Mouse (Mus musculus) thymus, adult 2 months (tissue): ENCODE results near the gene Mapre3. TPM values are rescaled to one million over a fixed set of nuclear protein-coding genes. Genes with fewer than 3 reads are reported as not detected.
A peak's percentile ranks its signal among the peaks of the same experiment; 100 is the strongest.

Experiments used
- DNase-seq: peaks from one replicate; pipeline ENCODE4 v3.0.0; 2021
- H3K27ac ChIP-seq: fragments of 200-500 bp; 2 replicates; pipeline ENCODE4 v1.5.1; 2012; ENCODE audit warnings: low read length, control low read depth; ENCODE audit not compliant: control insufficient read depth, insufficient read depth
- H3K27me3 ChIP-seq: fragments of 200-500 bp; 2 replicates; pipeline ENCODE4 v1.6.1; 2012; ENCODE audit warnings: mild to moderate bottlenecking, low read length, moderate library complexity, mixed read lengths; ENCODE audit not compliant: control insufficient read depth, insufficient read depth
- H3K36me3 ChIP-seq: fragments of 200-500 bp; 2 replicates; pipeline ENCODE4 v1.6.1; 2012; ENCODE audit warnings: mild to moderate bottlenecking, low read length, moderate library complexity; ENCODE audit not compliant: control insufficient read depth, insufficient read depth
- H3K4me1 ChIP-seq: fragments of 200-500 bp; replicated peaks from 2 replicates; pipeline ENCODE4 v1.6.1; 2012; ENCODE audit warnings: low read length; ENCODE audit not compliant: control insufficient read depth, insufficient read depth
- H3K4me3 ChIP-seq: fragments of 200-500 bp; 2 replicates; pipeline ENCODE4 v1.5.1; 2012; ENCODE audit warnings: mild to moderate bottlenecking, low read length, control low read depth, moderate library complexity; ENCODE audit not compliant: control insufficient read depth, insufficient read depth
- CTCF ChIP-seq: fragments of 200-500 bp; IDR thresholded peaks from 2 replicates; pipeline ENCODE4 v1.5.1; 2012; ENCODE audit warnings: mild to moderate bottlenecking, control low read depth, low read length, moderate library complexity, borderline replicate concordance; ENCODE audit not compliant: control insufficient read depth, poor library complexity, insufficient read depth; ENCODE audit errors: extremely low read depth
- POLR2A ChIP-seq: fragments of 200-500 bp; IDR thresholded peaks from 2 replicates; pipeline ENCODE4 v1.6.1; 2012; ENCODE audit warnings: mild to moderate bottlenecking, low read length, control low read depth, moderate library complexity; ENCODE audit not compliant: control insufficient read depth, poor library complexity, insufficient read depth; ENCODE audit errors: extremely low read depth
- WGBS: fragments of 180-500 bp; shearing (Covaris S2); methylation state at CpG from one replicate; pipeline ENCODE4 v1.1.7; 2018; 5-methylcytosine and 5-hydroxymethylcytosine counted together
- polyA plus RNA-seq: library from polyadenylated mRNA; depleted of rRNA; stranded (reverse); fragments of >200 nt; gene quantifications from 2 replicates; pipeline ENCODE4 v1.2.3, GENCODE M21; 2012

The Mapre3 gene
- polyA plus RNA-seq, 1 experiment = 16.6 TPM

DNA sequence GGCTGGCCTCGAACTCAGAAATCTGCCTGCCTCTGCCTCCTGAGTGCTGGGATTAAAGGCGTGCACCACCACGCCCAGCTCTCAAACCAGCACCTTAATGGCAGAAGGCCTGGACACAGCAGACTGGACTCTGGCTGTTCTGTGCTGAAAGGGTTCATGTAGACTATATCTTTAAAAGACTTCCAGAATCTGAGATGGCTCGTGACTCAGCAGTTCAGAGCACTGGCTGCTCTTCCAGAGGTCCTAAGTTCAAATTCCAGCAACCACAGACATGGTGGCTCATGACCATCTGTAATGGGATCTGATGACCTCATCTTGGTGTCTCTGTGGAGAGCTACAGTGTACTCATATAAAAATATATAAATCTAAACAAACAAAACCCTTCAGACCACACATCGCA lies 87.4 kb downstream of the Mapre3 start:
- WGBS = 96% methylated on average over 5 of the region's 5 CpGs
- no peak overlapping the region for H3K27ac ChIP-seq
- H3K4me3 ChIP-seq = no peak overlapping the region
- H3K27me3 ChIP-seq = no peaks in the 10 kb centered on the region
- peaks cover 7% of the 10 kb centered on the region for H3K4me1 ChIP-seq
- DNase-seq = no peak
- H3K36me3 ChIP-seq = peaks cover 36% of the 10 kb centered on the region
- no peak for TF ChIP-seq CTCF

GRCm38 (mm10) chr5:30907413-30908059 lies 93.1 kb downstream of the Mapre3 start, which contains the start of gene Ost4:
TSS of gene Ost4 (minus strand) at chr5:30907788.
- TF ChIP-seq POLR2A = peak; percentile 86
- peak; percentile 57; the same call in 1 of the 2 replicates for TF ChIP-seq CTCF
- Histone ChIP-seq H3K4me1 (peaks cover 22% of the 10 kb centered on the region), H3K36me3 (peaks cover 15% of the 10 kb centered on the region), H3K4me3 (peak within 1 kb of the TSS; percentile 68), H3K27ac (peak within 1 kb of the TSS; percentile 68), H3K27me3 (no peaks in the 10 kb centered on the region)
- DNase-seq = peak; percentile 98
- under 1% methylated on average over 58 of the region's 58 CpGs for WGBS

- Histone ChIP-seq H3K4me1 (peaks cover 32% of the 10 kb centered on the region), H3K27me3 (no peaks in the 10 kb centered on the region), H3K36me3 (peaks cover 10% of the 10 kb centered on the region), H3K4me3 (peak overlapping the region; percentile 51), H3K27ac (peak overlapping the region; percentile 68)
- 63% methylated on average over 13 of the region's 13 CpGs for WGBS
- DNase-seq = no peak
- no peak for TF ChIP-seq POLR2A
- TF ChIP-seq CTCF = no peak
Observed at GRCm38 (mm10) chr5:30908426-30909299, 94.2 kb downstream of the Mapre3 start.

DNA sequence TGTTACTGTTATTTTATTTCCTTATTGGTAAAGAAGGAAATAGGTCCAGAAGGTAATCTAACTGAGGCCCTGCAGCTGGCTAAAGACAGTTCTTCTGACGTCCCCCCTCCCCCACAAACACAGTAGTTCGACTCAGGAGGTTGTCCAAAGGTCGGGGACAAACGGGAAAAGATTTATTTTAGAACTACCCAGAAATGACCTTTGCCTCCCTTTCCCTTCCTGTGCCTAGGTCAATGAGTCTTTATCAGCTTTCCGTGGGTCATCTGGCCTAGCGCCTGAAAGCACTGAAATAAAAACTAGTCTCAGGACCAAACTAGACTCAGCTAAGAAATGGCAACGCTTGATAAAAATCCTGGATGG lies 94.8 kb downstream of the Mapre3 start:
- no peak for DNase-seq
- H3K36me3 ChIP-seq = peaks cover 8% of the 10 kb centered on the region
- H3K4me1 ChIP-seq = peaks cover 38% of the 10 kb centered on the region
- no peaks in the 10 kb centered on the region for H3K27me3 ChIP-seq
- H3K4me3 ChIP-seq = no peak overlapping the region
- no peak for TF ChIP-seq POLR2A
- TF ChIP-seq CTCF = no peak
- WGBS = 76% methylated on average over 7 of the region's 7 CpGs
- H3K27ac ChIP-seq = no peak overlapping the region

- WGBS = 96% methylated on average over 7 of the region's 7 CpGs
- H3K27me3 ChIP-seq = no peaks in the 10 kb centered on the region
- peaks cover 44% of the 10 kb centered on the region for H3K4me1 ChIP-seq
- no peak overlapping the region for H3K4me3 ChIP-seq
- TF ChIP-seq CTCF (no peak), POLR2A (no peak)
- no peak overlapping the region for H3K27ac ChIP-seq
- peaks cover 2% of the 10 kb centered on the region for H3K36me3 ChIP-seq
- DNase-seq = no peak
Observed at GRCm38 (mm10) chr5:30909863-30910262, 95.4 kb downstream of the Mapre3 start.

DNA sequence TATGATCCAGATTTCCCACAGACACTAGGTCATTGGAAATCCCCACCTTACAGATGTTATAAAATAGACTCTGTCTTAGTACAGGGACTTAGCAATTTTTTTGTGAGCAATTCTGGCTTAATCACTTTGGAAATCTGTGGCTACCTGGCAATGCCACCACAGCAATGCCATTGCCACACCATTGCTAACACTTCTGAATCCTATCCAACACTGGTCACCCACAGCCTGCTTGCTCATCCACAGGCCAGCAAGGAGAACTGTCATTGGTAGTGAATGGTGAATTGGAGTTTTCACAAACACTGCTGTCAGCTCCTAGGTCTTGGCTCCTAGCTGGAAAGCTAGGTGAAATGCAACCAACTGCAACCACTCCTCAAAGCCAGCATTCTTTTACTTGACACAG lies 96.0 kb downstream of the Mapre3 start:
- TF ChIP-seq CTCF (no peak), POLR2A (no peak)
- DNase-seq = no peak
- Histone ChIP-seq H3K27me3 (no peaks in the 10 kb centered on the region), H3K27ac (no peak overlapping the region), H3K4me3 (no peak overlapping the region), H3K36me3 (no peaks in the 10 kb centered on the region), H3K4me1 (peaks cover 50% of the 10 kb centered on the region)

DNA sequence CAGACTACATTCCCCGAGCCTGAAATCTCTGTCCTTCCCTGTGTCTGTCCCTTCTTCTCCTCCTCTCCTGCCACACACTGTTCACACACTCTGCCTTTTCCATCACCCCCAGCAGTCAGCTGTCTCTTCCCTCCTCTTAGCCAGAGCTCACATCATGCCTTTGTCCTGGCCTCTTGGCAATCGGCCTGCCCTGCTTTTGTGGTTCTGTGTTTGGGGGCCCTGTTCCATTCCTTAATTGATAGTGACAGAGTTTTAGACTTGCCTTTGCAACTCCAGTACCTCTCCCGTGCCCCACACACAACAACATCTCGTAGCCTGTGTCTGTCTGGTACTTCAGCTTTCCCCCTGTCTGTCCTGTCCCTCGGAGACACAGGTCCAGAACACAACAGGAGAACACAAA lies 97.7 kb downstream of the Mapre3 start:
- 86% methylated on average over 5 of the region's 5 CpGs for WGBS
- TF ChIP-seq POLR2A (no peak), CTCF (no peak)
- peak overlapping the region; percentile 10; the same call in 1 of the 2 replicates for H3K27ac ChIP-seq
- H3K36me3 ChIP-seq = no peaks in the 10 kb centered on the region
- DNase-seq = no peak
- H3K27me3 ChIP-seq = no peaks in the 10 kb centered on the region
- H3K4me3 ChIP-seq = no peak overlapping the region
- H3K4me1 ChIP-seq = peaks cover 49% of the 10 kb centered on the region
